Mouse (Mus musculus) hindlimb bud, embryonic 11.5 days (tissue): ENCODE measurements at regions not wholly inside any gene's neighbourhood (a gene's known extent, or its start where the extent isn't known, plus 50 kb on each side); places are given as distances from the start of the nearest gene placed in this dataset.
A peak's percentile ranks its signal among the peaks of the same experiment; 100 is the strongest.
"Not testable (repeated sequence)": the region's sequence is repeated elsewhere in the genome, so short reads cannot be mapped to it uniquely, and the experiment has no call there.

Experiments used
- DNase-seq: peaks from one replicate; pipeline ENCODE4 v3.0.0-alpha.2; 2012; ENCODE audit warnings: low read depth, low spot score; ENCODE audit errors: extremely low spot score

- no peak for DNase-seq
These were observed 2615.7 kb downstream of the Poteg start for GRCm38 (mm10) chr8:30063148-30063547.

- no peak for DNase-seq
These were observed 2630.3 kb downstream of the Poteg start for GRCm38 (mm10) chr8:30077726-30078125.

- no peak for DNase-seq
These were observed 2680.3 kb downstream of the Poteg start for GRCm38 (mm10) chr8:30127766-30128165.

- no peak for DNase-seq
These were observed 2687.5 kb downstream of the Poteg start for GRCm38 (mm10) chr8:30134999-30135398.

- DNase-seq, result no peak
These were observed 2703.8 kb downstream of the Poteg start for GRCm38 (mm10) chr8:30151181-30151844.

- no peak for DNase-seq
These were observed 2705.5 kb downstream of the Poteg start for GRCm38 (mm10) chr8:30152921-30153320.

GRCm38 (mm10) chr8:30171881-30172280, 2724.4 kb downstream of the Poteg start:
- no peak for DNase-seq

GRCm38 (mm10) chr8:30202746-30203145, 2755.3 kb downstream of the Poteg start:
- not testable (repeated sequence) for DNase-seq

GRCm38 (mm10) chr8:30227354-30227753, 2779.9 kb downstream of the Poteg start:
- no peak for DNase-seq

- DNase-seq, result no peak
These were observed 2785.8 kb downstream of the Poteg start for GRCm38 (mm10) chr8:30233266-30233665.

- no peak for DNase-seq
These were observed 2804.3 kb downstream of the Poteg start for GRCm38 (mm10) chr8:30251797-30252196.

GRCm38 (mm10) chr8:30269949-30270910, 2822.8 kb downstream of the Poteg start:
- DNase-seq, result no peak

GRCm38 (mm10) chr8:30289169-30289568, 2841.7 kb downstream of the Poteg start:
- DNase-seq, result no peak

GRCm38 (mm10) chr8:30331201-30331600, 2883.7 kb downstream of the Poteg start:
- no peak for DNase-seq

GRCm38 (mm10) chr8:30333352-30333751, 2885.9 kb downstream of the Poteg start:
- no peak for DNase-seq

- peak; percentile 54 for DNase-seq
These were observed 2912.0 kb downstream of the Poteg start for GRCm38 (mm10) chr8:30359464-30359863.

GRCm38 (mm10) chr8:30365721-30366120, 2918.3 kb downstream of the Poteg start:
- no peak for DNase-seq

GRCm38 (mm10) chr8:30391936-30392335, 2944.5 kb downstream of the Poteg start:
- no peak for DNase-seq

- no peak for DNase-seq
These were observed 2989.1 kb upstream of the 5930422O12Rik start for GRCm38 (mm10) chr8:30439423-30439822.

GRCm38 (mm10) chr8:30441821-30442220, 2986.7 kb upstream of the 5930422O12Rik start:
- DNase-seq, result no peak

- DNase-seq, result no peak
These were observed 2984.6 kb upstream of the 5930422O12Rik start for GRCm38 (mm10) chr8:30443874-30444273.

- no peak for DNase-seq
These were observed 2984.2 kb upstream of the 5930422O12Rik start for GRCm38 (mm10) chr8:30444274-30444673.
